Mouse (Mus musculus) cerebellum, adult 11-12 months (tissue): Measurements from ENCODE around the gene Farp1.

Experiments
- DNase-seq: peaks from one replicate; pipeline ENCODE4 v3.0.0; 2022

Farp1 gene

GRCm38 (mm10) chr14:121274985-121275384, 240.0 kb downstream of the Farp1 start:
- no peak for DNase-seq

GRCm38 (mm10) chr14:121276016-121276415, 241.0 kb downstream of the Farp1 start:
- DNase-seq, result no peak

- peak; percentile 63 for DNase-seq
Measured at GRCm38 (mm10) chr14:121279106-121279505, 244.1 kb downstream of the Farp1 start.

GRCm38 (mm10) chr14:121280601-121281335, 245.8 kb downstream of the Farp1 start:
- DNase-seq, result no peak

- DNase-seq, result no peak
Measured at GRCm38 (mm10) chr14:121281336-121281710, 246.3 kb downstream of the Farp1 start.

- no peak for DNase-seq
Measured at GRCm38 (mm10) chr14:121285379-121286120, 250.6 kb downstream of the Farp1 start.

- no peak for DNase-seq
Measured at GRCm38 (mm10) chr14:121291881-121292280, 256.9 kb downstream of the Farp1 start.

GRCm38 (mm10) chr14:121292391-121292790, 257.4 kb downstream of the Farp1 start:
- DNase-seq, result no peak

GRCm38 (mm10) chr14:121294484-121294883, 259.5 kb downstream of the Farp1 start:
- no peak for DNase-seq

- no peak for DNase-seq
Measured at GRCm38 (mm10) chr14:121297103-121297502, 262.1 kb downstream of the Farp1 start.

GRCm38 (mm10) chr14:121298537-121298936, 263.5 kb downstream of the Farp1 start:
- DNase-seq, result no peak

GRCm38 (mm10) chr14:121299093-121299492, 264.1 kb downstream of the Farp1 start:
- no peak for DNase-seq

- no peak for DNase-seq
Measured at GRCm38 (mm10) chr14:121304523-121304922, 269.5 kb downstream of the Farp1 start.

GRCm38 (mm10) chr14:121305316-121306064, 270.5 kb downstream of the Farp1 start:
- DNase-seq, result no peak

- no peak for DNase-seq
Measured at GRCm38 (mm10) chr14:121309909-121310308, 274.9 kb downstream of the Farp1 start.

- DNase-seq, result no peak
Measured at GRCm38 (mm10) chr14:121310325-121311080, 275.5 kb downstream of the Farp1 start.

- DNase-seq, result no peak
Measured at GRCm38 (mm10) chr14:121311083-121311482, 276.1 kb downstream of the Farp1 start.

- DNase-seq, result no peak
Measured at GRCm38 (mm10) chr14:121313283-121313682, 278.3 kb downstream of the Farp1 start.

- no peak for DNase-seq
Measured at GRCm38 (mm10) chr14:121314934-121315333, 279.9 kb downstream of the Farp1 start.

- peak; percentile 30 for DNase-seq
Measured at GRCm38 (mm10) chr14:121316136-121316535, 281.1 kb downstream of the Farp1 start.

GRCm38 (mm10) chr14:121316631-121317311, 281.8 kb downstream of the Farp1 start:
- no peak for DNase-seq

GRCm38 (mm10) chr14:121317312-121317671, 282.3 kb downstream of the Farp1 start:
- DNase-seq, result no peak
